Mouse (Mus musculus): ENCODE results near the gene Cntn5.

DNA sequence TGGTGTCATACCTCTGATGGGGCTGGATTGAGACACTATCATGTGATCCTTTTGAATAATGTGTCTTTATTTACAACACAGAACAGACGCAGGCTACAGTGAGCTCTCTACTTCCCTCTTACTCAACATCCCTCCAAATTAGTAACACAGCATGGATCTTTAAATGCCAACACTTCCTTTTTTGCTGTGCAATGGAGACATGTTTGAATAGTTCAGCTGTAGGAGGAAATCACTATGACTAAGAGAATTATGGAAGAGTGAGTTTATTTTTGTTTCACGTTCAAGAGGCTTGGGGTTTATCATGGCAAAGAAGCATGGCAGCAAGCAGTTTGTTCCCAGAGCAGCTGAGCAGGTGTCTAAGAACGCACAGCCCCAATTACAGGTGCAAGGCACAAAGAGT is 235.9 kb downstream of the Cntn5 start:
- no peak for TF ChIP-seq CTCF (conservative IDR thresholded peaks at IDR 0.05; ENCODE audit: low read length)
- TF ChIP-seq NANOG (IDR thresholded peaks at IDR 0.05; ENCODE audit: borderline replicate concordance, low read length), result no peak
